Mouse (Mus musculus): Measurements from ENCODE around the gene Gm20509.

- TF ChIP-seq CTCF (IDR thresholded peaks at IDR 0.05; ENCODE audit: low read depth) (no peak), EP300 (IDR thresholded peaks at IDR 0.05; ENCODE audit: low read depth) (no peak)
Measured at GRCm38 (mm10) chr9:73070971-73071659, 31.2 kb upstream of the Gm20509 start.

Measured in heart, postnatal 0 days (tissue).